Mouse (Mus musculus) embryonic fibroblast, embryonic 13.5 days (primary cell): ENCODE measurements around the gene Ncapd2.

Experiments used
- CTCF ChIP-seq: IDR thresholded peaks from 2 replicates; pipeline ENCODE4 v1.5.1; 2011; ENCODE audit warnings: mild to moderate bottlenecking, control low read depth, low read length, moderate library complexity, borderline replicate concordance; ENCODE audit not compliant: insufficient read depth
- POLR2A ChIP-seq: IDR thresholded peaks from 2 replicates; pipeline ENCODE4 v1.6.1; 2011; ENCODE audit warnings: low read depth, mild to moderate bottlenecking, control low read depth, low read length, moderate library complexity

DNA sequence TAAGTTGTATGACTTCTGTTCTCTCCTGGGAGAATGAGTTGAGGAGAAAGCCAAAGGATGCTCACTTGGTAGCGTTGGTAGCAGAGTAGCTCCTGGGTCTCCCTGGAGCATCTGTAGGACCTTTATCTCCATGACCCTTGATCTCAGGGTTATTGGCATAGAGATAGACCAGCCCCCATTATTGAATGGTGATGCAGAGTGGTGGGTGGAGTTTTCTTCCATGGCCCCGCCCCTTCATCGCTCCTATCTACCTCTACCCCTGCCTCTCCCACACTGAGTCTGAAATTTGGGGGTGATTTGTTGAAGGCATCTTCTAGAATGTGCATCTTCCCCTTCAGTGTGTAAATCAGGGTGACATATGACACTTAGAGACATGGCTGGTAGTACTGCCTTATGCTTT, 35.0 kb downstream of the Ncapd2 start:
- no peak for TF ChIP-seq CTCF
- TF ChIP-seq POLR2A = no peak
